Mouse (Mus musculus) lung, embryonic 15.5 days (tissue): ENCODE data around the gene Rragc. TPM values are rescaled to one million over a fixed set of nuclear protein-coding genes. Genes with fewer than 3 reads are reported as not detected.
A peak's percentile ranks its signal among the peaks of the same experiment; 100 is the strongest.

Source experiments
- ATAC-seq: fragments of 200-750 bp; cut with Nextera tagmentation; 2 replicates; pipeline ENCODE4 v1.8.0; 2017; ENCODE audit warnings: moderate number of reproducible peaks, borderline replicate concordance; ENCODE audit not compliant: low FRiP score, low TSS enrichment; ENCODE audit errors: extremely low read depth
- H3K27ac ChIP-seq: fragments of 300-500 bp; sonication (generic); 2 replicates; pipeline ENCODE4 v1.5.1; 2015; ENCODE audit warnings: moderate library complexity, mild to moderate bottlenecking, inconsistent platforms
- H3K27me3 ChIP-seq: fragments of 300-500 bp; sonication (generic); 2 replicates; pipeline ENCODE4 v1.6.1; 2015; ENCODE audit warnings: inconsistent platforms
- H3K36me3 ChIP-seq: fragments of 300-500 bp; sonication (generic); 2 replicates; pipeline ENCODE4 v1.6.1; 2015; ENCODE audit warnings: inconsistent platforms
- H3K4me1 ChIP-seq: fragments of 300-500 bp; sonication (generic); 2 replicates; pipeline ENCODE4 v1.6.1; 2015; ENCODE audit warnings: inconsistent platforms
- H3K4me2 ChIP-seq: fragments of 300-500 bp; sonication (generic); 2 replicates; pipeline ENCODE4 v1.6.1; 2015; ENCODE audit warnings: inconsistent platforms, mild to moderate bottlenecking, moderate library complexity
- H3K4me3 ChIP-seq: fragments of 300-500 bp; sonication (generic); 2 replicates; pipeline ENCODE4 v1.5.1; 2015; ENCODE audit warnings: mild to moderate bottlenecking, inconsistent platforms
- H3K9ac ChIP-seq: fragments of 300-500 bp; sonication (generic); 2 replicates; pipeline ENCODE4 v1.6.1; 2015; ENCODE audit warnings: inconsistent platforms
- H3K9me3 ChIP-seq: fragments of 300-500 bp; sonication (generic); 2 replicates; pipeline ENCODE4 v1.6.1; 2016; ENCODE audit warnings: inconsistent platforms
- WGBS: fragments of 180-500 bp; shearing (Covaris S2); methylation state at CpG from one replicate; pipeline ENCODE4 v1.1.7; 2015; 5-methylcytosine and 5-hydroxymethylcytosine counted together
- polyA plus RNA-seq: library from polyadenylated mRNA; unstranded; fragments of >200 nt; fragmentation: Nextera tagmentation; extraction: Ambion mirVana; gene quantifications from 2 replicates; pipeline ENCODE4 v1.2.1, GENCODE M21; 2015

Gene Rragc
- polyA plus RNA-seq, 1 experiment from 2014 or later: 49.2 TPM

DNA sequence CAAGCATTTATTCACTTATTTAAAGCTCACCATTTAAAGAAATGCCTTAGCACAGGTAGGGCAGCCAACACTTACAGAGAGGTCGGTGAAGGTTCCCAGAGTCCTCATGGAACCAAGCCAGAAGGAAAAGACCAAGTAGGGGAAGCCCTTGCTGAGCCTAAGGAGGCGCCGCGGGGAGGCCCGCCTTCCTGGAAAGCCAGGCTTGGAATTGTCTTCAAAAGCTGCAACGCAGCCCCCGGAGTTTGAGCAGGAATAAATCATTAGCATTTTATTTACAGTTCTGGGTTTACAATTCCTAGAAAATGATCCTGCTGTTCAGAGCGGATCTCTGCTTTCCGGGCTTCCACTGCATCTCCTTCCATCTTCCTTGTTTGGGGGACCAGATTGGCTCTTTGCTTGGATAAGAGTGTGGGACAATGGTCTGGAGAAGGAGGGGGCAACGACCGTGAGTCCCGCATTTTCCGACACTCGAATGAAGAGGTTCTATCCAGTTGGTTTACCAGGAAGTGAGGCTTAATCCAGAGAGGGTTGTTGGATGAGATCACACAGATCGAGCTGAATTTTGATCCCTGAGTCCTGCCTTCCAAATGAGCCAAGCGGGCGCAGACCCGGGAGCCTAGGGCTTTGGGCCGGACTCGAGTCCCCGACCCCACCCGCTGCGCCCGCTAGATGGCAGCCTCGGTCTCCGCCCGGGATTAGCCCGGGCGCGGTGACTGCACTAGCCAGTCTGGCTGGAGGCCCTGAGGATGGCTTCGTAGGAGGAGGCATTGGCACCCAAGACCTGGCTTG lies 39.7 kb downstream of the Rragc start:
- Histone ChIP-seq H3K9me3 (no peaks in the 10 kb centered on the region), H3K27ac (no peak overlapping the region), H3K36me3 (no peaks in the 10 kb centered on the region), H3K4me3 (peak overlapping the region; percentile 14), H3K4me1 (peaks cover 5% of the 10 kb centered on the region; the same call in 1 of the 2 replicates), H3K4me2 (peak overlapping the region; percentile 48), H3K27me3 (peaks cover 24% of the 10 kb centered on the region), H3K9ac (no peak overlapping the region)
- WGBS: 3% methylated on average over 31 of the region's 31 CpGs
- peak; percentile 71; the same call in 1 of the 2 replicates for ATAC-seq

DNA sequence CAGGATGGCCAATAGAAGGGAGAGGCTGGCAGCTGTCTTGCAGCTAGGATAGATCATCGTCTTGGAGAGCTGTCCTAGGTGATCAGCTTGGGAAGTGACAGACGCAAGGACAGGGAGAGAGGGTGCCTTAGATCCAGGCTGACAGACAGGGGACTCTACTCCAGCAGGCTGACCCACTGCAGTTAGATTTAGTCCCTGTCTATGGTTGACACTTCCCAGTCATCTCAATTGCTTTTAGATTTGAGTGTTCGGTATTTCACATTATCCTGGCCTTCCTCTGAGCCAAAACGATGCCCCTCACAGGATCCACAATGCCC lies 40.2 kb downstream of the Rragc start:
- Histone ChIP-seq H3K4me2 (peak overlapping the region; percentile 48), H3K9me3 (no peaks in the 10 kb centered on the region), H3K36me3 (no peaks in the 10 kb centered on the region), H3K27ac (no peak overlapping the region), H3K27me3 (peaks cover 24% of the 10 kb centered on the region), H3K4me3 (no peak overlapping the region), H3K9ac (no peak overlapping the region), H3K4me1 (peaks cover 5% of the 10 kb centered on the region; the same call in 1 of the 2 replicates)
- WGBS: 59% methylated on average over 4 of the region's 4 CpGs
- ATAC-seq: no peak

- no peak overlapping the region for H3K4me2 ChIP-seq
- H3K9me3 ChIP-seq: no peaks in the 10 kb centered on the region
- no peaks in the 10 kb centered on the region for H3K36me3 ChIP-seq
- peaks cover 5% of the 10 kb centered on the region; the same call in 1 of the 2 replicates for H3K4me1 ChIP-seq
- H3K27me3 ChIP-seq: peaks cover 24% of the 10 kb centered on the region
- no peak for ATAC-seq
- H3K9ac ChIP-seq: no peak overlapping the region
- no peak overlapping the region for H3K27ac ChIP-seq
- 63% methylated on average over 4 of the region's 4 CpGs for WGBS
- H3K4me3 ChIP-seq: no peak overlapping the region
These were observed 40.6 kb downstream of the Rragc start for GRCm38 (mm10) chr4:123957891-123958290.

- Histone ChIP-seq H3K36me3 (no peaks in the 10 kb centered on the region), H3K27ac (no peak overlapping the region), H3K9me3 (no peaks in the 10 kb centered on the region), H3K4me3 (no peak overlapping the region), H3K9ac (no peak overlapping the region), H3K4me2 (no peak overlapping the region), H3K27me3 (peaks cover 21% of the 10 kb centered on the region), H3K4me1 (peaks cover 5% of the 10 kb centered on the region; the same call in 1 of the 2 replicates)
- no peak for ATAC-seq
- WGBS: 31% methylated on average over 4 of the region's 4 CpGs
These were observed 43.7 kb downstream of the Rragc start for GRCm38 (mm10) chr4:123960955-123961354.

DNA sequence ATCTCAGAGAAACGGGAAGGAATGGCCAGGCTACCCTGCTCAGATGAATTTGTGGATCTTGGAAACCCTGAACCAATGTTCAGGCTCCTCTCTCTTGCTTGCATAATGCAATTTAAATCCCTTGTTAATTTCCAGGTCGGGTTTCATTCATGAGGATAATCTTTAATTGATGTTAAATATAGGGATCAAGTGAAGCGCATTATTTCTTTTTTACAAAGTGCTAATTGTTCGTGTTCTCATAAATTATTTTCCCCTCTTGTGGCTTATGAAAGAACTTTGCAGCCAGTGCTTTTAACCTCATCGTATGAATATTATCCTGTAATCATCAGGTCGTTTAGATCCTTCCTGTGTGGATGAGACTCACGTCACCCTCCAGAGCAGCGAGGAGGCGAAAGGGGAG lies 45.5 kb downstream of the Rragc start:
- Histone ChIP-seq H3K4me3 (no peak overlapping the region), H3K27me3 (peaks cover 5% of the 10 kb centered on the region; the same call in 1 of the 2 replicates), H3K9ac (no peak overlapping the region), H3K9me3 (no peaks in the 10 kb centered on the region), H3K36me3 (no peaks in the 10 kb centered on the region), H3K27ac (no peak overlapping the region), H3K4me1 (no peaks in the 10 kb centered on the region), H3K4me2 (no peak overlapping the region)
- 57% methylated on average over 9 of the region's 9 CpGs for WGBS
- ATAC-seq: no peak

DNA sequence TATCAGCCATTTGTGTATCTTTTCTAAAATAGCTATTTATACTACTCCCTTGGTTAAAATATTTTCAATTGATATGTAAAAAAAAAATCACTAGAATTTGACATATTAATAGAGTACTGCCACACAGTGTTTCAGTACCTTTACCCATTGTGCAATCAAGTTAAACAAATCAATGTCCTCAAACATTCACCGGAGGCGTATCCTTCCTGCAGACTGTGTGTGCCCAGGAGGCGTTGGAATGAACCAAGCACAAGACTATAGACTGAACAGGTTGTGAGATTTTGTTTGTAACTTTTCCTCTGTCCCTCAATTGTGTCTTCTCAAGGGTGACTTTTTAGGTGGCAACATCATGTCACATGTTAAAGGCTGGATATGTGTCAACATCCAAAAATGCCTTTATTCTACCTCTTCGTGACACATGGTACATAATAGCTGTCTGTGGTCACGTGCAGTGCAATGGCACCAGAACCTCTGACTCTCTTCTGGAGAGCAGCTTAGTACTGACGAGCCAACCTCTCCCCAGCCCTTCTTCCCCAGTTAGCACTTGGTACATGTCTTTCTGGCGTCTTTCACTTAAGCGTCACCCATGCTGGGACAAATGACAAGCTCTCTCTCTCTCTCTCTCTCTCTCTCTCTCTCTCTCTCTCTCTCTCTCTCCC lies 51.5 kb downstream of the Rragc start:
- 68% methylated on average over 8 of the region's 8 CpGs for WGBS
- H3K4me3 ChIP-seq: no peak overlapping the region
- H3K27me3 ChIP-seq: peaks cover 17% of the 10 kb centered on the region
- H3K27ac ChIP-seq: no peak overlapping the region
- no peak for ATAC-seq
- no peaks in the 10 kb centered on the region for H3K36me3 ChIP-seq
- H3K9ac ChIP-seq: no peak overlapping the region
- H3K4me1 ChIP-seq: no peaks in the 10 kb centered on the region; the same call in 1 of the 2 replicates
- H3K9me3 ChIP-seq: no peaks in the 10 kb centered on the region
- no peak overlapping the region for H3K4me2 ChIP-seq

DNA sequence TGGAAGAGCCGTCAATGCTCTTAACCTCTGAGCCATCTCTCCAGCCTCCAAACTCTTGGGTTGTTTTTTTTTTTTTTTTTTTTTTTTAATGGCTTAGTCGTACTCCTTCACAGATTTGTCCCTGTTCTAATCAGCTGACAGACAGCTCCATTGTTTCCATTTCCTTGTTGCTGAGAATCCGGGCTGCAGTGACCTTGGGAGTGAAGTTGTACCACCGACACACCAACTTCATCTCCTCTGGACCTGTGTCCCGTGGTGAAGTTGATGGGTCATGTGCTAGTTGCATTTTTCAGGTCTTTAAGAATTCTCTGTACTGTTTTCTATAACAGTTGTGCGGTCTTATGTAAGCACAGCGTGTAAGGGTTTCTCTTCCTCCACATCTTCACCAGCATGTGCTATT lies 52.2 kb downstream of the Rragc start:
- H3K27ac ChIP-seq: no peak overlapping the region
- WGBS: 64% methylated on average over 7 of the region's 7 CpGs

DNA sequence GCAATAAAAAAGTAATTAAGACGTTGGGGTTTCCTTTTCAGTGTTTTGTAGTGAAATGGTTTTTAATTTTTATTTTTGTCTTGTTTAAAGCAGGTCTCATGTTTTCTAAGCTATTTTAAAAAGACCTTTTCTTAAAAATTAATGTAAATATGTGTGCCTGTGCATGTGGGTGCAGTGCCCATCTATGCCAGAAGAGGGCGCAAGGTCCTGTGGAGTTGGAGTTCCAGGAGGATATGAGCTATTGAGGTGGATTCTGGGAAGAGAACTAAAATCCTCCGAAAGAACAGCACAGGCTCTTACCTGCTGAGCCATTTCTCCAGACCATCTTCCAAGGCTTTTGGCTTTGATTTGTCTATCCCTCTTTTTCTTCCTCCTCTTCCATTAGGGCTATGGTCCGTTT lies 53.8 kb downstream of the Rragc start:
- no peaks in the 10 kb centered on the region; the same call in 1 of the 2 replicates for H3K4me1 ChIP-seq

More for the DNA sequence above, 52.2 kb downstream of the Rragc start:
- no peak for ATAC-seq
- Histone ChIP-seq H3K4me3 (no peak overlapping the region), H3K27me3 (peaks cover 17% of the 10 kb centered on the region), H3K4me2 (no peak overlapping the region), H3K4me1 (no peaks in the 10 kb centered on the region; the same call in 1 of the 2 replicates), H3K36me3 (no peaks in the 10 kb centered on the region), H3K9me3 (no peaks in the 10 kb centered on the region), H3K9ac (no peak overlapping the region)

GRCm38 (mm10) chr4:123972423-123973049 lies 55.3 kb downstream of the Rragc start:
- Histone ChIP-seq H3K27me3 (peaks cover 17% of the 10 kb centered on the region), H3K4me3 (no peak overlapping the region), H3K9me3 (no peaks in the 10 kb centered on the region), H3K9ac (no peak overlapping the region), H3K36me3 (no peaks in the 10 kb centered on the region), H3K27ac (no peak overlapping the region), H3K4me1 (no peaks in the 10 kb centered on the region; the same call in 1 of the 2 replicates), H3K4me2 (peak overlapping the region; percentile 46)
- no peak for ATAC-seq
- WGBS: 11% methylated on average over 29 of the region's 29 CpGs

More for the DNA sequence above, 53.8 kb downstream of the Rragc start:
- H3K9me3 ChIP-seq: no peaks in the 10 kb centered on the region
- H3K9ac ChIP-seq: no peak overlapping the region
- 76% methylated on average over 4 of the region's 4 CpGs for WGBS
- no peak for ATAC-seq
- no peaks in the 10 kb centered on the region for H3K36me3 ChIP-seq
- no peak overlapping the region for H3K4me2 ChIP-seq
- H3K27me3 ChIP-seq: peaks cover 17% of the 10 kb centered on the region
- no peak overlapping the region for H3K4me3 ChIP-seq
- H3K27ac ChIP-seq: no peak overlapping the region

DNA sequence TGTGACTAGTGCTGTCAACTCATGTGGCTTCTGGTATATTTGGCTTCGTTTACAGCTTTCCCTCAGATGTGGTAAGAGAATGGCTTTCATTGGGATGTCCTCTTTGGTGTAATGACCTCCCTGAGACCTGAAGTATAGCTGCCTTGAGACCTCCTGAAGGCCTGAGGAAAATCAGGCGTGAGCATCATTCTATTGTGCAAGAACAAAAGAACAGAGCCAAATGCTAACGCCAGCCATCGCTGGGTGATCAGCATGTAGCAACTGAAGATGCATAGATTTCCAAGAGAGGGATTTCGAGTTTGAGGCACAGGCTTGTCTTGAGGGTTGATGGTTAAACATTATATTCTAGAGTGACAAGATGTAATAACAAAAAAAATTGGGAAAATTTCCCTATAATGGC lies 64.9 kb downstream of the Rragc start:
- no peak overlapping the region for H3K27ac ChIP-seq
- H3K36me3 ChIP-seq: no peaks in the 10 kb centered on the region
- no peak overlapping the region for H3K4me3 ChIP-seq
- H3K9ac ChIP-seq: no peak overlapping the region
- H3K9me3 ChIP-seq: no peaks in the 10 kb centered on the region
- ATAC-seq: no peak
- H3K4me1 ChIP-seq: no peaks in the 10 kb centered on the region
- no peaks in the 10 kb centered on the region for H3K27me3 ChIP-seq
- 69% methylated on average over 5 of the region's 5 CpGs for WGBS
- H3K4me2 ChIP-seq: no peak overlapping the region
